Mouse (Mus musculus) neural tube, embryonic 15.5 days (tissue): ENCODE results near the gene Otud5. TPM values are rescaled to one million over a fixed set of nuclear protein-coding genes. Genes with fewer than 3 reads are reported as not detected.

Source experiments
- ATAC-seq: fragments of 200-750 bp; cut with Nextera tagmentation; 2 replicates; pipeline ENCODE4 v1.8.0; 2017; ENCODE audit warnings: mild to moderate bottlenecking, moderate TSS enrichment, moderate library complexity; ENCODE audit not compliant: low FRiP score
- H3K27ac ChIP-seq: fragments of 300-500 bp; sonication (generic); replicated peaks from 2 replicates; pipeline ENCODE4 v1.5.1; 2015; ENCODE audit warnings: mild to moderate bottlenecking, inconsistent platforms
- H3K27me3 ChIP-seq: fragments of 300-500 bp; sonication (generic); replicated peaks from 2 replicates; pipeline ENCODE4 v1.6.1; 2015; ENCODE audit warnings: inconsistent platforms
- H3K36me3 ChIP-seq: fragments of 300-500 bp; sonication (generic); 2 replicates; pipeline ENCODE4 v1.6.1; 2015; ENCODE audit warnings: inconsistent platforms
- H3K4me1 ChIP-seq: fragments of 300-500 bp; sonication (generic); 2 replicates; pipeline ENCODE4 v1.6.1; 2015; ENCODE audit warnings: inconsistent platforms
- H3K4me2 ChIP-seq: fragments of 300-500 bp; sonication (generic); 2 replicates; pipeline ENCODE4 v1.6.1; 2015; ENCODE audit warnings: inconsistent platforms, mild to moderate bottlenecking, moderate library complexity
- H3K4me3 ChIP-seq: fragments of 300-500 bp; sonication (generic); replicated peaks from 2 replicates; pipeline ENCODE4 v1.5.1; 2015; ENCODE audit warnings: mild to moderate bottlenecking, inconsistent platforms
- H3K9ac ChIP-seq: fragments of 300-500 bp; sonication (generic); replicated peaks from 2 replicates; pipeline ENCODE4 v1.6.1; 2015; ENCODE audit warnings: mild to moderate bottlenecking, inconsistent platforms
- H3K9me3 ChIP-seq: fragments of 300-500 bp; sonication (generic); replicated peaks from 2 replicates; pipeline ENCODE4 v1.6.1; 2016; ENCODE audit warnings: inconsistent platforms
- WGBS: fragments of 180-500 bp; shearing (Covaris S2); methylation state at CpG from one replicate; pipeline ENCODE4 v1.1.7; 2015; ENCODE audit warnings: mixed read lengths; 5-methylcytosine and 5-hydroxymethylcytosine counted together
- polyA plus RNA-seq: library from polyadenylated mRNA; unstranded; fragments of >200 nt; fragmentation: Nextera tagmentation; extraction: Ambion mirVana; gene quantifications from 2 replicates; pipeline ENCODE4 v1.2.1, GENCODE M21; 2015

The Otud5 gene
- polyA plus RNA-seq, 1 experiment from 2014 or later = 40.4 TPM

DNA sequence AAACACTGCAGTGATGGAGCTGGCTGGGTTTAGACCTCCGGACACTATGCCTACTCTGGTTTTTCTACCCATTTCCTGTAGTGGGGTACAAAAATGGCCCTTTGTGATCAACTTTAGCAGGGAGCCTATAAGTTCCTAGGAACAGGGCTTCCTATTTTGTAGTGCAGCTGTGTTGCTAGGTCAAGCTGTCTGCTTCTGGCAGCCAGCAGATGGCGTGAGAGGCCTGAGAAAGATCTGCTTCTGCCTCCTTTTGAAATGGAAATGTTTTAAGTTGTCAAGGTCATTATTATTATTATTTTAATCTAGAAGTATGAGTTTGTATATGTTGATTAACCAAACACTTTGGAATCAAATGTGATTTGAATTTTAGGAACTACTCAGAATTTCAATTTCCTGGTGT is 13.4 kb downstream of the Otud5 start:
- H3K9me3 ChIP-seq = no peaks in the 10 kb centered on the region
- ATAC-seq = no peak
- 49% methylated on average over 2 of the region's 2 CpGs for WGBS

DNA sequence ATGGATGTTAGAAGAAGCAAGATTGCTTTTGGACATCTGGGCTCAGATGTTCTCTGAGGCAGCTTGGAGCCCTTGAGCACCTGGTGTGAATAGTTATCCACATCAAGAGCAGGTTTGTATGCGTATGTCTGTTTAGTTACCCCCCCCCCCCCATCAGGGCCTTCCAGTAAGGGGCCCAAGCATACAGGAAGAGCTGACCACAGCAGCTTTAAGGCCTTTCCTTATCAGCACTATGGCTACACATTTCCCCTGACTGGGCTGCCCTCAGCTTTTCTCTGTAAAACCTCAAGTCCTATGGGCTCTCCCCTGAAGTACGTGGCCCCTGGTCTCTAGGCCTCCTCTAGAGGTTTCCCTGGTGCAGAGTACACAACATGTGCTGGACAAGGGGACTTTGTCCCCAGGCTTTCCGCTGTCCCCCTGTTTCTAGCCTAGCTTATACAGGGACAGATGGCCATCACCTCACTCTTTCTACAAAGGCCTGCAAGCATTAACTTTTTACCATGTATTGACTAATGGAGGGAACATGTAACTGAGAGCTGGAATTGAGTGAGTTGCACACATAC is 18.1 kb downstream of the Otud5 start:
- H3K27ac ChIP-seq = no peak overlapping the region
- no peak overlapping the region for H3K4me2 ChIP-seq
- no peaks in the 10 kb centered on the region for H3K9me3 ChIP-seq
- WGBS = 86% methylated on average over 3 of the region's 3 CpGs
- no peaks in the 10 kb centered on the region for H3K27me3 ChIP-seq
- ATAC-seq = no peak
- no peak overlapping the region for H3K9ac ChIP-seq
- no peak overlapping the region for H3K4me3 ChIP-seq
- H3K4me1 ChIP-seq = no peaks in the 10 kb centered on the region
- no peaks in the 10 kb centered on the region for H3K36me3 ChIP-seq

More for the DNA sequence above, 13.4 kb downstream of the Otud5 start:
- no peaks in the 10 kb centered on the region for H3K4me1 ChIP-seq
- H3K36me3 ChIP-seq = no peaks in the 10 kb centered on the region
- no peak overlapping the region for H3K9ac ChIP-seq
- no peaks in the 10 kb centered on the region for H3K27me3 ChIP-seq
- no peak overlapping the region for H3K27ac ChIP-seq
- H3K4me2 ChIP-seq = no peak overlapping the region
- H3K4me3 ChIP-seq = no peak overlapping the region

- H3K4me1 ChIP-seq = no peaks in the 10 kb centered on the region
- H3K36me3 ChIP-seq = 0 out of 2 replicates have a peak, but pooled peaks cover 3% of the 10 kb centered on the region
- H3K4me2 ChIP-seq = no peak overlapping the region
- WGBS = 89% methylated on average over 1 of the region's 1 CpGs
- no peak overlapping the region for H3K4me3 ChIP-seq
- no peak overlapping the region for H3K27ac ChIP-seq
- no peaks in the 10 kb centered on the region for H3K9me3 ChIP-seq
- H3K9ac ChIP-seq = no peak overlapping the region
- no peak for ATAC-seq
- H3K27me3 ChIP-seq = no peaks in the 10 kb centered on the region
These were observed 22.0 kb downstream of the Otud5 start for GRCm38 (mm10) chrX:7863181-7863580.

- no peak for ATAC-seq
- no peaks in the 10 kb centered on the region for H3K27me3 ChIP-seq
These were observed 23.4 kb downstream of the Otud5 start for GRCm38 (mm10) chrX:7864551-7864950.

DNA sequence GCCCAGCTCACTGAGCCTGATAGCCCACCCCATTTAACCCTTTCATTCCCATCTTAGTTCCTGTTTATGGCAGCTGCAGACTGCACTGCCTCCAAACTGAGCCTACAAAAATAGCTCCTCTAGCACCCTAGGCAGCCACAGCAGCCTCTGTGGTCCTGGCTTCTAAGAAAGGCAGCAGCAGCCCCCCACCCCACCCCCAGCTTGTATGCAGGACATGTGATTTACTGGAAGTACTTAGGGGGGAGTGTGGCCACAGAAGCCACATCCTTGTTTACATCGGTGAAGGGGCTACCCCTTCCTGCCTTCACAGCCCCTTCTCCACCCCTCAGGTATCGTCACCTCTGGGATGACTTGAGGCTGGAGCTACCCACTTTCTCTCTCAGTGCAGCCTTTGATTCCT is 24.2 kb downstream of the Otud5 start:
- ATAC-seq = no peak
- Histone ChIP-seq H3K4me3 (no peak overlapping the region), H3K9me3 (no peaks in the 10 kb centered on the region), H3K27ac (no peak overlapping the region), H3K27me3 (no peaks in the 10 kb centered on the region), H3K36me3 (0 out of 2 replicates have a peak, but pooled peaks cover 7% of the 10 kb centered on the region), H3K4me1 (no peaks in the 10 kb centered on the region), H3K4me2 (no peak overlapping the region), H3K9ac (no peak overlapping the region)
- WGBS = 69% methylated on average over 2 of the region's 2 CpGs

More at GRCm38 (mm10) chrX:7864551-7864950, 23.4 kb downstream of the Otud5 start:
- no peak overlapping the region for H3K4me2 ChIP-seq
- no peak overlapping the region for H3K4me3 ChIP-seq
- H3K4me1 ChIP-seq = no peaks in the 10 kb centered on the region
- WGBS = 76% methylated on average over 3 of the region's 3 CpGs
- no peaks in the 10 kb centered on the region for H3K9me3 ChIP-seq
- H3K27ac ChIP-seq = no peak overlapping the region
- H3K9ac ChIP-seq = no peak overlapping the region
- H3K36me3 ChIP-seq = 0 out of 2 replicates have a peak, but pooled peaks cover 7% of the 10 kb centered on the region

- Histone ChIP-seq H3K4me3 (no peak overlapping the region), H3K27ac (no peak overlapping the region), H3K9me3 (no peaks in the 10 kb centered on the region), H3K4me2 (no peak overlapping the region), H3K36me3 (0 out of 2 replicates have a peak, but pooled peaks cover 7% of the 10 kb centered on the region), H3K9ac (no peak overlapping the region), H3K4me1 (no peaks in the 10 kb centered on the region), H3K27me3 (no peaks in the 10 kb centered on the region)
- WGBS = 70% methylated on average over 2 of the region's 2 CpGs
- no peak for ATAC-seq
These were observed 24.6 kb downstream of the Otud5 start for GRCm38 (mm10) chrX:7865786-7866185.

DNA sequence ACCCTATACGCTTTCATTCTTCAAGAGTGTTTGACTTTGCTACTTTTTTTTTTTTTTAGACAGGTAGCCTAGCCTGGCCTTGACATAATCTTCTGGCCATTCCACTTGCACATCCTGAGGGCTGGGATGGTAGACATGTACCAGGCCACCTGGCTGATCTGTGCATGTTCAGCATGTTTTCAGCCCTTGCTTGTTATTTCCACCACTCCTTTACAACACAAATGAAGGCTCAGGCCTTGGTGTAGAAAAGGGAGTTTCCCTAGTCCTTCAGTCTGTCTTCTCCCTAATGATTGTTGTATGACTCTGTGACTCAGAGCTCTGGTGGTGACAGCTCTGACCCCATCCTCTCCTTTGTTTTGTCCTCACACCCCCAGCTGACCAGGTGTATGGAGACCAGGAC is 26.0 kb downstream of the Otud5 start:
- no peaks in the 10 kb centered on the region for H3K9me3 ChIP-seq
- no peak overlapping the region for H3K9ac ChIP-seq
- ATAC-seq = no peak
- 0 out of 2 replicates have a peak, but pooled peaks cover 7% of the 10 kb centered on the region for H3K36me3 ChIP-seq
- H3K27ac ChIP-seq = no peak overlapping the region
- 90% methylated on average over 1 of the region's 1 CpGs for WGBS
- H3K27me3 ChIP-seq = no peaks in the 10 kb centered on the region
- no peaks in the 10 kb centered on the region for H3K4me1 ChIP-seq
- no peak overlapping the region for H3K4me2 ChIP-seq
- H3K4me3 ChIP-seq = no peak overlapping the region

GRCm38 (mm10) chrX:7868506-7868905 is 27.3 kb downstream of the Otud5 start:
- Histone ChIP-seq H3K36me3 (peaks cover 10% of the 10 kb centered on the region; the same call in 1 of the 2 replicates), H3K27me3 (no peaks in the 10 kb centered on the region), H3K27ac (no peak overlapping the region), H3K4me1 (no peaks in the 10 kb centered on the region), H3K9ac (no peak overlapping the region), H3K4me2 (no peak overlapping the region), H3K4me3 (no peak overlapping the region), H3K9me3 (no peaks in the 10 kb centered on the region)
- WGBS = 52% methylated on average over 2 of the region's 2 CpGs
- ATAC-seq = no peak

- no peak overlapping the region for H3K9ac ChIP-seq
- H3K27me3 ChIP-seq = no peaks in the 10 kb centered on the region
- WGBS = 40% methylated on average over 3 of the region's 3 CpGs
- no peaks in the 10 kb centered on the region for H3K9me3 ChIP-seq
- H3K4me3 ChIP-seq = no peak overlapping the region
- ATAC-seq = no peak
- H3K4me2 ChIP-seq = no peak overlapping the region
- H3K4me1 ChIP-seq = no peaks in the 10 kb centered on the region
- peaks cover 13% of the 10 kb centered on the region; the same call in 1 of the 2 replicates for H3K36me3 ChIP-seq
- H3K27ac ChIP-seq = no peak overlapping the region
These were observed 28.7 kb downstream of the Otud5 start for GRCm38 (mm10) chrX:7869826-7870225.

- Histone ChIP-seq H3K4me2 (peak within 1 kb of the TSS; percentile 70), H3K27ac (peak within 1 kb of the TSS; percentile 71), H3K27me3 (no peaks in the 10 kb centered on the region), H3K36me3 (peaks cover 4% of the 10 kb centered on the region; the same call in 1 of the 2 replicates), H3K4me3 (peak within 1 kb of the TSS; percentile 53), H3K9ac (peak within 1 kb of the TSS; percentile 50), H3K4me1 (peaks cover 9% of the 10 kb centered on the region; the same call in 1 of the 2 replicates), H3K9me3 (no peaks in the 10 kb centered on the region)
- peak; percentile 94 for ATAC-seq
- 10% methylated on average over 21 of the region's 38 CpGs for WGBS
These were observed 36.8 kb downstream of the Otud5 start, which contains the start of gene Pim2 for GRCm38 (mm10) chrX:7878007-7878419. Pim2 (plus strand) TSS chrX:7878262.

DNA sequence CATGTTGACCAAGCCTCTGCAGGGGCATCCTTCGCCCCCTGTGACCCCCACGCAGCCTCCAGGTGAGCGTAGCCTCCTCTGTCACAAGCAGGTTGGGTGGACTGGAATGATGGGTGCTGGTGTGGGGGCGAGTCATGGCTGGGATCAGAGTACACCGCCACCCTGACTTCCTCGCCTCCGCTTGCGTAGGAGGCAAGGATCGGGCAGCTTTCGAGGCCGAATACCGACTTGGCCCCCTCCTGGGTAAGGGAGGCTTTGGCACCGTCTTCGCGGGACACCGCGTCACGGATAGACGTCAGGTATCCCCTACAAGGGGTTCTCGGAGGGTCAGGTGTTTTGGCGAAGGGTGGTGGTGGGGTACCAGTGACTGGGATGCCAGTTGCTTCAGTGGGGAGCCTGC is 37.3 kb downstream of the Otud5 start:
- peak overlapping the region; percentile 53 for H3K4me3 ChIP-seq
- peak overlapping the region; percentile 71 for H3K27ac ChIP-seq
- H3K9ac ChIP-seq = peak overlapping the region; percentile 50
- 21% methylated on average over 21 of the region's 21 CpGs for WGBS
- peaks cover 3% of the 10 kb centered on the region; the same call in 1 of the 2 replicates for H3K36me3 ChIP-seq
- H3K4me2 ChIP-seq = peak overlapping the region; percentile 70
- no peaks in the 10 kb centered on the region for H3K27me3 ChIP-seq
- peaks cover 9% of the 10 kb centered on the region; the same call in 1 of the 2 replicates for H3K4me1 ChIP-seq
- no peaks in the 10 kb centered on the region for H3K9me3 ChIP-seq
- ATAC-seq = peak; percentile 43

DNA sequence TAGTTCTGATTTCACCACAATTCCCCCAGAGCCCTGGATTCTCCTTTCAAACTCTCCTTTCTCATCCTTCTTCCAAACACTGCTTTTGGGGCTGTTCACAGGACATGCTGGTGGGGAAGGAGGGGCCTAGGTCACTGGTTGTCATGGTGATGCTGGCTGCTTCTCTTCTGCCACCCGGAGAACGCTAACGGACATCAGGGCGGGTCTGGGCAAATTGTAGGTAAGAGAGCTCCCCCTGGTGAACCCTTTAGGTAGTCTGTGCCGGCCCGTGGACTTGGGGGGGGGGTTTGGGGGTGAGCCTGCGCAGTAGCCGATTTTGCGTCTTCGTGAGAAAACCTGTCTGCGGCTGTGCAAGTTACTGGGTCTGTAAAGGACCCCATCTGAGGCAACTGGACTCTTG is 38.7 kb downstream of the Otud5 start:
- ATAC-seq = peak; percentile 37; the same call in 1 of the 2 replicates
- 26% methylated on average over 11 of the region's 11 CpGs for WGBS
- Histone ChIP-seq H3K4me1 (peaks cover 11% of the 10 kb centered on the region), H3K36me3 (no peaks in the 10 kb centered on the region), H3K27ac (no peak overlapping the region), H3K9ac (no peak overlapping the region), H3K4me2 (peak overlapping the region; percentile 70), H3K27me3 (no peaks in the 10 kb centered on the region), H3K9me3 (no peaks in the 10 kb centered on the region), H3K4me3 (peak overlapping the region; percentile 53)
